Mouse (Mus musculus) C2C12 (cell line): ENCODE measurements around the gene Atp8a2. TPM values are rescaled to one million over a fixed set of nuclear protein-coding genes. Genes with fewer than 3 reads are reported as not detected.
"Not testable (repeated sequence)": the region's sequence is repeated elsewhere in the genome, so short reads cannot be mapped to it uniquely, and the experiment has no call there.

Source experiments
- H3K27me3 ChIP-seq: one replicate; pipeline ENCODE4 v1.6.1; 2011; ENCODE audit not compliant: control insufficient read depth, insufficient read depth, insufficient read length
- H3K36me3 ChIP-seq: one replicate; pipeline ENCODE4 v1.6.1; 2011; ENCODE audit not compliant: control insufficient read depth, insufficient read depth
- H3K4me3 ChIP-seq: one replicate; pipeline ENCODE4 v1.5.1; 2011; ENCODE audit warnings: mild to moderate bottlenecking, control low read depth; ENCODE audit not compliant: poor library complexity, insufficient read depth, severe bottlenecking
- H3K79me2 ChIP-seq: one replicate; pipeline ENCODE4 v1.6.1; 2011; ENCODE audit not compliant: control insufficient read depth, insufficient read depth
- H3K79me3 ChIP-seq: one replicate; pipeline ENCODE4 v1.6.1; 2011; ENCODE audit warnings: low read depth, control low read depth
- H3ac ChIP-seq: one replicate; pipeline ENCODE3; 2011; ENCODE audit warnings: low read depth; ENCODE audit not compliant: control insufficient read depth, insufficient read length
- CEBPB ChIP-seq: IDR thresholded peaks from one replicate; pipeline ENCODE4 v1.6.1; 2011; ENCODE audit warnings: low read depth, mild to moderate bottlenecking, control low read depth, moderate library complexity
- CTCF ChIP-seq: IDR thresholded peaks from one replicate; pipeline ENCODE4 v1.5.1; 2011; ENCODE audit not compliant: control insufficient read depth, insufficient read depth, insufficient read length
- FOSL1 ChIP-seq: IDR thresholded peaks from one replicate; pipeline ENCODE4 v1.8.0; 2011; ENCODE audit warnings: mild to moderate bottlenecking, low read length; ENCODE audit not compliant: poor library complexity, insufficient read depth, severe bottlenecking
- MAX ChIP-seq: IDR thresholded peaks from one replicate; pipeline ENCODE4 v1.6.1; 2011; ENCODE audit warnings: mild to moderate bottlenecking, control low read depth
- MYOD1 ChIP-seq: IDR thresholded peaks from one replicate; pipeline ENCODE4 v1.6.1; 2011; ENCODE audit warnings: low read depth; ENCODE audit not compliant: control insufficient read depth, insufficient read length
- MYOG ChIP-seq: IDR thresholded peaks from one replicate; pipeline ENCODE4 v1.6.1; 2011; ENCODE audit not compliant: control insufficient read depth, insufficient read length; ENCODE audit errors: extremely low read depth
- USF1 ChIP-seq: IDR thresholded peaks from one replicate; pipeline ENCODE4 v1.6.1; 2011; ENCODE audit warnings: low read depth, mild to moderate bottlenecking, control low read depth, moderate library complexity
- polyA plus RNA-seq: library from polyadenylated mRNA; unstranded; fragments of >200 nt; fragmentation: generic; extraction: Trizol; gene quantifications from one replicate; pipeline ENCODE4 v1.2.1, GENCODE M21; 2012; ENCODE audit warnings: missing spikeins

Atp8a2 gene
- polyA plus RNA-seq, 1 experiment = under 0.01 TPM

- Histone ChIP-seq H3K79me3 (no peaks in the 10 kb centered on the region), H3K36me3 (no peaks in the 10 kb centered on the region), H3K79me2 (no peaks in the 10 kb centered on the region), H3K27me3 (peaks cover 9% of the 10 kb centered on the region), H3ac (no peak overlapping the region), H3K4me3 (no peak overlapping the region)
- TF ChIP-seq USF1 (no peak), CTCF (no peak), MYOG (no peak), MAX (no peak), CEBPB (no peak), FOSL1 (no peak), MYOD1 (no peak)
Measured at GRCm38 (mm10) chr14:59843264-59843942, 353.6 kb downstream of the Atp8a2 start.

DNA sequence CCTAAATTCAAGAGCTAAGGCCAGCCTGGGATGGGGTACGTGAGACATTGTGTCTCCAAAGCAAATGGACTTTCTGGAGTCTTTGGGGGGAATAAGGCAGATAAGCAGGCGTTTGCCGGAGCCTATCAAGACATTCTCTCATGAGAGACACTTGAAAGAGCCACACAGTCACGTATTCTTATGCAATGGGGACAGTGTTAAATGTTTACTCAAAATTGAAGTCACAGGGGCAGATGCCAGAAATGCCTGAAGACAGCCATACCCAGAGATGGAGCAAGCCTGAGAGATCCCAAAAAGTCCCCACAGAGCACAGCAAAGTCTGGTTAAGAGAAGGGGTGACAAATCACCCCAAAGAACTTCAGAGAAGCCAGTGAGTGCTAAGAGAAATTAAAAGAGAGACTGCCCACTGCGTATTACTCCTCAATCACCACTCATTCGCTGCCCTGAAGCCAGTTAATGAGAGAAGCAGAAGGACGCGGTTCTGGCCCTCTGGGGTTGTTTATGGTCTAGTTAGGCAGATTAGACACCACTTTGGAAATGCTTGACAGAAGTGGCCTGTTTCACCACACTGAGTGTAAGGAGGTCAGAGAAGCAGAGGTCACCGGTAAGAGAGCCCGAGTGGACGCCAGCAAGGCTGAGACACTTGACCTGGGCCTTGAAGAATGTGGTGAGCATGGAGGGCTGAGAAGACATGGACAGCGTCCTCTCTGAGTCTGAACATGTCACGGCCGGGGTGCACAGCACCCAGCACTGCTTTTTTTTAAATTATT, 356.8 kb downstream of the Atp8a2 start:
- TF ChIP-seq CTCF = no peak
- TF ChIP-seq MAX = no peak
- TF ChIP-seq MYOG = no peak
- no peak for TF ChIP-seq FOSL1
- TF ChIP-seq MYOD1 = no peak
- TF ChIP-seq CEBPB = no peak
- no peak for TF ChIP-seq USF1
- Histone ChIP-seq H3K27me3 (peaks cover 8% of the 10 kb centered on the region), H3K4me3 (no peak overlapping the region), H3ac (no peak overlapping the region), H3K79me2 (no peaks in the 10 kb centered on the region), H3K79me3 (no peaks in the 10 kb centered on the region), H3K36me3 (no peaks in the 10 kb centered on the region)

- not testable (repeated sequence) for H3ac ChIP-seq, H3K27me3 ChIP-seq, H3K4me3 ChIP-seq, H3K79me2 ChIP-seq, H3K36me3 ChIP-seq, H3K79me3 ChIP-seq
Measured at GRCm38 (mm10) chr14:59838446-59839259, 358.3 kb downstream of the Atp8a2 start.

DNA sequence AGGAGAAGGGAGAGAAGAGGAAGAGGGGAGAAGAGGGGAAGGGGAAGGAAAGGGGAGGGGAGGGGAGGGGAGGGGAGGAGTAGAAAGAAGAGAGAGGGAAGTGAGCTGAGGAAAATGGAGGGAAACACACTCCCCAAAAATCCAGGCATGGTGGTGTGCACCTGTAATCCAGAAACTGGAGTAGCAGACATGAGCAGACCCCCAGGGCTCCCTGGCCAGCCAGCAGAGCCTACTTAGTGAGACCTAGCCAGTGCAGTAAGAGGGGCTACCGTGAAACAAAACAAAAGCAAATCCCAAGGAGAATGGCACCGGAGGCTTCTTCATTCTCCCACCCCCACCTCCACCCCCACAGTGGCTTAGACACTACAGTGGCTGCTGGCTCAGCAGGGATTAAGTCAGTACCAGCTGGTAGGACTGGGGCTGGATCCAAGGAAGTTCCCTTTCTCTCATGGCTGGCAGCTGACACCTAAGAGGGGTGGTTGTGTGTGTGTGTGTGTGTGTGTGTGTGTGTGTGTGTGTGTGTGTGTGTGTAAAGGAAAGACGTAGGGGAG, 359.2 kb downstream of the Atp8a2 start:
- not testable (repeated sequence) for H3ac ChIP-seq, H3K79me2 ChIP-seq, H3K36me3 ChIP-seq, H3K4me3 ChIP-seq, H3K27me3 ChIP-seq, H3K79me3 ChIP-seq

DNA sequence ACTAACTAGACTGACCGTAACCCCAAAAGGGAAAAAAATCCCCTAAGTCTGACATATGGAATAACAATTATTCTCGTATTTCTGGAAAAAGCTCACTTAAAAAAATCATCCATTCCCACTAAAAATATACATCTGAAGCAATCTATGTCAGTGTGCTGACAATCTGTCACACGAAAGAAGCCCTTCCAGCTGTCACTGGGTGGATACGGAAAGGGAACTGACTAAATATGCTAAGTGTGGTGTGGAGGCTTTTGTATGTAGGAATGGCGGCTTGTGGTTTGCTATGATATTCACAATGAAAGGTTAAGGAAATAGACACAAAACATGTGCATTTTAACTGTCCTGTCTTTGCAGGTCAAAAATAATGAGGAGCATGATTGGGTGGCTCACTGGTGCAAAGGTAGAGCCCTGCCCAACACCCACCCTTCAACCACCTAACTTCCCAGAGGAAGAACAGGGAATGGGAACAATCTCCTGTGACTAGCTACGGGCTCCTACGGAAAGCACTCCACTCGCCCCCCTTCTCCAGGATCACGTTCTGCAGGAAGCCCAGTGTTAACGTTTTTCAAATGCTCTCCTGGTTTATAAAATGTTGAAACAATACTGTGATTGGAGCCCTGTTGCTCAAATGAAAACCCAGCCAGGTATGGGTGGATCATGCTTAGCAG, 360.0 kb downstream of the Atp8a2 start:
- no peak for TF ChIP-seq MYOD1
- TF ChIP-seq MYOG = no peak
- no peak for TF ChIP-seq USF1
- TF ChIP-seq FOSL1 = no peak
- TF ChIP-seq MAX = no peak
- no peak for TF ChIP-seq CEBPB
- TF ChIP-seq CTCF = no peak
- Histone ChIP-seq H3K27me3 (peaks cover 3% of the 10 kb centered on the region), H3K4me3 (no peak overlapping the region)

More for the DNA sequence above, 360.0 kb downstream of the Atp8a2 start:
- no peaks in the 10 kb centered on the region for H3K79me3 ChIP-seq
- H3K79me2 ChIP-seq = no peaks in the 10 kb centered on the region
- H3ac ChIP-seq = no peak overlapping the region
- no peaks in the 10 kb centered on the region for H3K36me3 ChIP-seq
